In the genomic region with DNA sequence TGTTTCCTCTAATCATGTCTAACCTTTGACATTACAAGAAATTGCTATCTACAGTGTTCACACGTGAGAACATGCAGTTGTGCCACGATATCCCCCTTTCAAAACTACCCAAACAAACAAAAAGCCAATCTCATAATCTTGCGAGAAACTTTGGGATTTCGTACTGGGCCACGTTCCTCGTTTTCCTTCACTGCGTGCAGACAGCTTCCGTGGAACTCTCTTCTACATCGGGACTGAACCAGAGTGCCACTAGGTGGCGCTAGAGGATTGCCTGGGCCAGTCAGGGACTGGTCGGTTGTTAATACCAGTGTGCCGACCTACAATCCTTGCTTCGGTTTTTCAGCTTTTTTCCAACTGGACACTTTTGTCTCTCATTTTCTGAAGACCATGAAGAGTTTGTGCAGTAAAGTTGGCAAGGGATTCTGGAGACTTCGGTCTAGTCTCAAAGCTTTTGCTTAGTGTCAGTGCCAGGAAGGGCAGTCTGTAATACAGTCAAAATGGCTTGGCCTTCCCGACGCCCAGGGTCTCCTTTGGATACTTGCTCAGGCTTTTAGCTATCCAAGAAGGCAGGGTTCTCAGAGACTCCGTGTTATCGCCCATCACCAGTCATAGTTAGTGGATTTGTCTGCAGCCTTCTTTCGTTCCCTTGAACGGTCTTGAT, we compare ENCODE assay signal across 8 mouse cellular contexts. TPM values are rescaled to one million over a fixed set of nuclear protein-coding genes. Genes with fewer than 3 reads are reported as not detected.
DNase-seq lines count a peak whose midpoint lies in the region; ATAC-seq and TF ChIP-seq lines count a peak whose summit lies in the region.

No protein-coding gene starts in this region.

- peak overlapping the region; percentile 25; the same call in 1 of the 2 replicates for H3K4me2 ChIP-seq in CH12.LX (ENCODE audit: insufficient read depth, low read depth, poor library complexity, severe bottlenecking)
- no peak overlapping the region for H3K4me2 ChIP-seq in forebrain, embryonic 11.5 days (ENCODE audit: low read depth, low read length, severe bottlenecking)
- peak overlapping the region; percentile 39; the same call in 1 of the 2 replicates for H3K4me2 ChIP-seq in heart, embryonic 15.5 days
- H3K4me2 ChIP-seq in liver, embryonic 13.5 days, result peak overlapping the region; percentile 29; the same call in 1 of the 2 replicates
- peak overlapping the region; percentile 32; the same call in 1 of the 2 replicates for H3K4me2 ChIP-seq in stomach, embryonic 15.5 days

- H3K9ac ChIP-seq in CH12.LX (ENCODE audit: insufficient read depth, low read depth), result no peak overlapping the region
- no peak overlapping the region for H3K9ac ChIP-seq in forebrain, embryonic 11.5 days (ENCODE audit: low read length)
- peak overlapping the region; percentile 43; the same call in 1 of the 2 replicates for H3K9ac ChIP-seq in heart, embryonic 15.5 days
- no peak overlapping the region for H3K9ac ChIP-seq in liver, embryonic 13.5 days
- no peak overlapping the region for H3K9ac ChIP-seq in stomach, embryonic 15.5 days

- peak; percentile 4; the same call in 1 of the 2 replicates for TF ChIP-seq EP300 in CH12.LX (IDR thresholded peaks at IDR 0.05; ENCODE audit: low read length)

- in situ Hi-C loops in CH12.LX (cut with MboI; ENCODE audit: low pct_ligation_motif_present, low pct_unique_long_range_greater_than_20kb, low sequenced_read_pairs), result no loop called here

- WGBS in forebrain, embryonic 11.5 days, result 21% methylated on average over 20 of the region's 20 CpGs
- WGBS in heart, embryonic 15.5 days, result 17% methylated on average over 20 of the region's 20 CpGs
- 17% methylated on average over 20 of the region's 20 CpGs for WGBS in liver, embryonic 13.5 days (ENCODE audit: insufficient replicate concordance)
- 21% methylated on average over 20 of the region's 20 CpGs for WGBS in stomach, embryonic 15.5 days

- dilution Hi-C loops in CH12.LX (cut with MboI; ENCODE audit: extremely low pct_ligation_motif_present, extremely low pct_unique_long_range_greater_than_20kb, low sequenced_read_pairs), result no loop called here

- DNase-seq in CH12.LX (ENCODE audit: extremely low read depth), result peak; percentile 98
- DNase-seq in c-Kit-positive CD71-positive TER-119-negative erythroid progenitor cells, embryonic 14.5 days (ENCODE audit: low read depth), result peak; percentile 77
- DNase-seq in forebrain, embryonic 11.5 days (ENCODE audit: low spot score), result peak; percentile 93
- DNase-seq in kidney, postnatal 14 days, result peak; percentile 90
- DNase-seq in liver, embryonic 13.5 days, result peak; percentile 69
- peak; percentile 92 for DNase-seq in neural tube, embryonic 10.5 days (ENCODE audit: extremely low spot score, low spot score)

- H3K4me3 ChIP-seq in CH12.LX (replicated peaks in 1 of 3; ENCODE audit: low read depth in 2 of 3, low read length in 2 of 3, poor library complexity in 1 of 3), result no peak overlapping the region
- H3K4me3 ChIP-seq in forebrain, embryonic 11.5 days (ENCODE audit: low read depth, low read length), result no peak overlapping the region
- H3K4me3 ChIP-seq in heart, embryonic 15.5 days, result no peak overlapping the region
- H3K4me3 ChIP-seq in liver, embryonic 13.5 days (replicated peaks), result no peak overlapping the region
- H3K4me3 ChIP-seq in stomach, embryonic 15.5 days (replicated peaks), result no peak overlapping the region

- peak; percentile 99 for TF ChIP-seq CTCF in CH12.LX (conservative IDR thresholded peaks at IDR 0.05 in 1 of 2, IDR thresholded peaks at IDR 0.05 in 1 of 2; ENCODE audit: low read depth in 2 of 2, low read length in 2 of 2)

- H3K79me2 ChIP-seq in CH12.LX (replicated peaks; ENCODE audit: control insufficient read depth, extremely low read depth, insufficient read depth, poor library complexity, severe bottlenecking), result no peaks in the 10 kb centered on the region

- peaks cover 19 to 60% of the 10 kb centered on the region in 2 experiments for H3K4me1 ChIP-seq in CH12.LX (ENCODE audit: control insufficient read depth in 1 of 2, insufficient read depth in 2 of 2)
- H3K4me1 ChIP-seq in forebrain, embryonic 11.5 days (replicated peaks; ENCODE audit: control insufficient read depth, insufficient read depth, low read length), result no peaks in the 10 kb centered on the region
- H3K4me1 ChIP-seq in heart, embryonic 15.5 days (replicated peaks), result peaks cover 9% of the 10 kb centered on the region
- peaks cover 5% of the 10 kb centered on the region; the same call in 1 of the 2 replicates for H3K4me1 ChIP-seq in liver, embryonic 13.5 days (replicated peaks)
- H3K4me1 ChIP-seq in stomach, embryonic 15.5 days, result peaks cover 5% of the 10 kb centered on the region; the same call in 1 of the 2 replicates

- H3K27me3 ChIP-seq in CH12.LX (replicated peaks), result peaks cover 2% of the 10 kb centered on the region
- no peaks in the 10 kb centered on the region; the same call in 1 of the 2 replicates for H3K27me3 ChIP-seq in forebrain, embryonic 11.5 days (ENCODE audit: control insufficient read depth, insufficient read depth, low read length)
- H3K27me3 ChIP-seq in heart, embryonic 15.5 days, result peaks cover 4% of the 10 kb centered on the region; the same call in 1 of the 2 replicates
- H3K27me3 ChIP-seq in liver, embryonic 13.5 days, result peaks cover 9% of the 10 kb centered on the region; the same call in 1 of the 2 replicates
- no peaks in the 10 kb centered on the region for H3K27me3 ChIP-seq in stomach, embryonic 15.5 days (replicated peaks)

- no peak; the same call in none of the 2 replicates for TF ChIP-seq RAD21 in CH12.LX (IDR thresholded peaks at IDR 0.05; ENCODE audit: low read depth, low read length)

- 0 out of 2 replicates have a peak, but pooled peaks have one; percentile 35 for TF ChIP-seq POLR2A in CH12.LX (IDR thresholded peaks at IDR 0.05; ENCODE audit: low read depth, low read length)

- 0 out of 2 replicates have a peak, but pooled peaks have one; percentile 76 for ATAC-seq in forebrain, embryonic 11.5 days (replicated peaks; ENCODE audit: low FRiP score)
- ATAC-seq in heart, embryonic 15.5 days (replicated peaks; ENCODE audit: insufficient number of reproducible peaks, insufficient read depth, low FRiP score, low read depth), result peak; percentile 80; the same call in 1 of the 2 replicates
- peak; percentile 70 for ATAC-seq in liver, embryonic 13.5 days (ENCODE audit: low read depth)
- ATAC-seq in stomach, embryonic 15.5 days (ENCODE audit: insufficient read depth, low FRiP score, low read depth), result peak; percentile 89

- no peaks in the 10 kb centered on the region for H3K9me3 ChIP-seq in CH12.LX (replicated peaks; ENCODE audit: low read length)
- H3K9me3 ChIP-seq in forebrain, embryonic 11.5 days (ENCODE audit: control insufficient read depth, low read length), result no peaks in the 10 kb centered on the region
- H3K9me3 ChIP-seq in heart, embryonic 15.5 days (replicated peaks), result no peaks in the 10 kb centered on the region
- H3K9me3 ChIP-seq in liver, embryonic 13.5 days (replicated peaks), result no peaks in the 10 kb centered on the region
- H3K9me3 ChIP-seq in stomach, embryonic 15.5 days, result no peaks in the 10 kb centered on the region

- H3K27ac ChIP-seq in CH12.LX (ENCODE audit: insufficient read depth, low read depth), result no peak overlapping the region
- H3K27ac ChIP-seq in forebrain, embryonic 11.5 days (ENCODE audit: low read depth, low read length), result no peak overlapping the region
- H3K27ac ChIP-seq in heart, embryonic 15.5 days, result no peak overlapping the region
- no peak overlapping the region for H3K27ac ChIP-seq in liver, embryonic 13.5 days
- no peak overlapping the region for H3K27ac ChIP-seq in stomach, embryonic 15.5 days

- no peaks in the 10 kb centered on the region for H3K36me3 ChIP-seq in CH12.LX (replicated peaks in 1 of 2; ENCODE audit: control insufficient read depth in 1 of 2, insufficient read depth in 1 of 2, low read length in 1 of 2)
- H3K36me3 ChIP-seq in forebrain, embryonic 11.5 days (ENCODE audit: control insufficient read depth, insufficient read depth, low read length), result no peaks in the 10 kb centered on the region
- no peaks in the 10 kb centered on the region for H3K36me3 ChIP-seq in heart, embryonic 15.5 days
- no peaks in the 10 kb centered on the region for H3K36me3 ChIP-seq in liver, embryonic 13.5 days
- H3K36me3 ChIP-seq in stomach, embryonic 15.5 days, result no peaks in the 10 kb centered on the region

TF ChIP-seq in CH12.LX, 34 proteins besides CTCF, POLR2A, EP300 and RAD21 (continues in another document):
- no peak for TF ChIP-seq UBTF (IDR thresholded peaks at IDR 0.05; ENCODE audit: low read depth, low read length)
- no peak for TF ChIP-seq KAT2A (IDR thresholded peaks at IDR 0.05; ENCODE audit: insufficient replicate concordance, low read length)
- peak; percentile 86 for TF ChIP-seq MAX (IDR thresholded peaks at IDR 0.05; ENCODE audit: low read length)
- no peak; the same call in 1 of the 2 replicates for TF ChIP-seq NRF1 (IDR thresholded peaks at IDR 0.05; ENCODE audit: low read depth, low read length)
- peak; percentile 57; the same call in 1 of the 2 replicates for TF ChIP-seq MXI1 (IDR thresholded peaks at IDR 0.05; ENCODE audit: low read depth, low read length)
- peak; percentile 65 for TF ChIP-seq IRF4 (IDR thresholded peaks at IDR 0.05; ENCODE audit: low read depth, low read length)
- peak; percentile 61 for TF ChIP-seq HCFC1 (IDR thresholded peaks at IDR 0.05; ENCODE audit: low read depth, low read length)
- TF ChIP-seq TBP (conservative IDR thresholded peaks at IDR 0.05; ENCODE audit: low read depth, low read length), result no peak
- TF ChIP-seq USF2 (conservative IDR thresholded peaks at IDR 0.05; ENCODE audit: low read depth, low read length), result no peak
- peak; percentile 31; the same call in 1 of the 2 replicates for TF ChIP-seq JUN (IDR thresholded peaks at IDR 0.05; ENCODE audit: insufficient read depth, low read depth, low read length)
- TF ChIP-seq MEF2A (IDR thresholded peaks at IDR 0.05; ENCODE audit: borderline replicate concordance, low read depth, low read length), result peak; percentile 68; the same call in 1 of the 2 replicates
- peak; percentile 49; the same call in 1 of the 2 replicates for TF ChIP-seq ELF1 (IDR thresholded peaks at IDR 0.05; ENCODE audit: low read depth, low read length)
- no peak; the same call in 1 of the 2 replicates for TF ChIP-seq ZNF384 (IDR thresholded peaks at IDR 0.05; ENCODE audit: low read depth, low read length)
- TF ChIP-seq JUND (conservative IDR thresholded peaks at IDR 0.05; ENCODE audit: low read depth, low read length), result peak; percentile 70
- TF ChIP-seq GABPA (IDR thresholded peaks at IDR 0.05; ENCODE audit: insufficient replicate concordance, low read depth, low read length), result no peak

RNA-seq across cellular contexts. Expression of a gene that starts 22.2 kb away (rescaled TPM):
- 260 and 365 TPM in 2 replicates for total RNA-seq in CH12.LX (2012; rRNA removed)
- total RNA-seq in CH12.LX (2014; rRNA removed), result 338 and 355 TPM in 2 replicates
- polyA plus RNA-seq in CH12.LX (2012; ENCODE audit: insufficient read length, low read depth), result 299 and 356 TPM in 2 replicates
- polyA plus RNA-seq in forebrain, embryonic 11.5 days (2014; fragmentation: Nextera tagmentation; extraction: Ambion mirVana), result 0.83 and 1.0 TPM in 2 replicates
- 1.8 and 3.4 TPM in 2 replicates for polyA plus RNA-seq in heart, embryonic 15.5 days (2015; fragmentation: Nextera tagmentation; extraction: Ambion mirVana)
- 2.9 and 3.3 TPM in 2 replicates for polyA plus RNA-seq in liver, embryonic 13.5 days (2015; fragmentation: Nextera tagmentation; extraction: Ambion mirVana)
- 2.5 and 3.4 TPM in 2 replicates for polyA plus RNA-seq in stomach, embryonic 15.5 days (2015; fragmentation: Nextera tagmentation; extraction: Ambion mirVana)

Comparison
In these comparisons a context has a peak if more than half of its experiments do, and no peak if none do; other contexts are left out.
1. RNA of a gene that starts 22.2 kb away (polyA plus RNA-seq): 299 to 356 TPM in CH12.LX; 2.5 to 3.4 TPM in stomach, embryonic 15.5 days, 2.9 to 3.3 TPM in liver, embryonic 13.5 days, 1.8 to 3.4 TPM in heart, embryonic 15.5 days and 0.83 to 1.0 TPM in forebrain, embryonic 11.5 days; every median in the first group is over 10 times any median in the second.
2. Peak in every context shown above with its lines, with median percentiles within 50 percentile points of each other: DNase-seq and ATAC-seq.